Comparison of ENCODE assay signal across 9 mouse cellular contexts in genomic region chr4:116644326-116644725, GRCm38 (mm10). TPM values are rescaled to one million over a fixed set of nuclear protein-coding genes. Genes with fewer than 3 reads are reported as not detected.
DNase-seq lines count a peak whose midpoint lies in the region; ATAC-seq lines count a peak whose summit lies in the region.
"Had no signal": no experiment of that assay in that cellular context is flagged by ENCODE, and none has a peak within 500 bp of the region (broad histone marks: within the 10 kb centered on the region; RNA-seq: fewer than 3 reads in every experiment).

No protein-coding gene starts in this region.

- DNase-seq in heart, postnatal 25 days (ENCODE audit: low spot score) = no peak
- peak; percentile 65 for DNase-seq in 3T3-L1 (ENCODE audit: low read depth, low spot score)
- peak; percentile 29 for DNase-seq in lung, postnatal 25 days (ENCODE audit: low spot score)
- DNase-seq in testis, postnatal 14 days (ENCODE audit: low spot score) = no peak

- H3K4me2 ChIP-seq in heart, embryonic 16.5 days (ENCODE audit: low read depth, low read length) = no peak overlapping the region
- H3K4me2 ChIP-seq: limb, embryonic 12.5 days had no signal

- H3K9me3 ChIP-seq in heart, embryonic 16.5 days (replicated peaks; ENCODE audit: control insufficient read depth, low read length) = no peaks in the 10 kb centered on the region
- H3K9me3 ChIP-seq: limb, embryonic 12.5 days had no signal

- intact Hi-C loops in heart, postnatal 25 days (cut with DNase I) = loop anchor here (10.0 kb wide), 1 partner anchor 140 kb away; no protein-coding TSS in a partner anchor

- no peaks in the 10 kb centered on the region for H3K27me3 ChIP-seq in heart, embryonic 16.5 days (ENCODE audit: control insufficient read depth, insufficient read depth, low read length)
- H3K27me3 ChIP-seq: limb, embryonic 12.5 days had no signal

- WGBS in heart, embryonic 16.5 days = 51% methylated on average over 6 of the region's 6 CpGs

- H3K36me3 ChIP-seq in heart, embryonic 16.5 days (ENCODE audit: control insufficient read depth, insufficient read depth) = peaks cover 38% of the 10 kb centered on the region

- H3K27ac ChIP-seq in heart, embryonic 16.5 days (ENCODE audit: low read length) = no peak overlapping the region
- H3K27ac ChIP-seq: limb, embryonic 12.5 days had no signal

- 0 out of 2 replicates have a peak, but pooled peaks have one; percentile 45 for ATAC-seq in heart, embryonic 16.5 days (replicated peaks; ENCODE audit: extremely low read depth, insufficient read depth, low FRiP score)
- peak; percentile 56 for ATAC-seq in CD4-positive, CD25-positive, alpha-beta regulatory T cell, adult 4 months
- peak; percentile 35; the same call in 1 of the 2 replicates for ATAC-seq in granulocyte monocyte progenitor cell, adult 5-6 weeks (replicated peaks; ENCODE audit: poor library complexity, severe bottlenecking)
- ATAC-seq in erythroblast, adult 5-6 weeks (replicated peaks; ENCODE audit: low FRiP score, poor library complexity, severe bottlenecking) = no peak

- no peak overlapping the region for H3K4me3 ChIP-seq in heart, embryonic 16.5 days (ENCODE audit: low read length)
- H3K4me3 ChIP-seq: limb, embryonic 12.5 days had no signal

- H3K9ac ChIP-seq in heart, embryonic 16.5 days (ENCODE audit: low read length) = no peak overlapping the region
- H3K9ac ChIP-seq: limb, embryonic 12.5 days had no signal

- H3K4me1 ChIP-seq in heart, embryonic 16.5 days (ENCODE audit: control insufficient read depth, insufficient read depth, low read length) = peaks cover 15% of the 10 kb centered on the region

RNA-seq across cellular contexts. Expression of gene Akr1a1, which starts 7.2 kb away (rescaled TPM):
- polyA plus RNA-seq in heart, embryonic 16.5 days (2015; fragmentation: Nextera tagmentation; extraction: Ambion mirVana) = 580 and 585 TPM in 2 replicates
- 100 to 1,000 TPM; 277 to 278 TPM for total RNA-seq in heart, postnatal 25 days (2021)
- polyA plus RNA-seq in CD4-positive, CD25-positive, alpha-beta regulatory T cell, adult 4 months (2017; shearing (Covaris generic)) = 100 to 1,000 TPM; 296 to 324 TPM
- 398 and 454 TPM in 2 replicates for total RNA-seq in granulocyte monocyte progenitor cell, adult 5-6 weeks (2014; fragmentation: Nextera tagmentation)
- total RNA-seq in granulocyte monocyte progenitor cell, adult 5-6 weeks (2017) = 580 and 694 TPM in 2 replicates
- total RNA-seq in erythroblast, adult 5-6 weeks (2015; ENCODE audit: low replicate concordance) = 110 and 156 TPM in 2 replicates
- total RNA-seq in erythroblast, adult 5-6 weeks (2017; ENCODE audit: low replicate concordance) = 108 and 173 TPM in 2 replicates

RNA-seq across cellular contexts. Expression of gene Nasp, which starts 16.6 kb away (rescaled TPM):
- polyA plus RNA-seq in heart, embryonic 16.5 days (2015; fragmentation: Nextera tagmentation; extraction: Ambion mirVana) = 73.8 and 77.5 TPM in 2 replicates
- 10 to 100 TPM; 21.1 to 24.6 TPM for total RNA-seq in heart, postnatal 25 days (2021)
- polyA plus RNA-seq in CD4-positive, CD25-positive, alpha-beta regulatory T cell, adult 4 months (2017; shearing (Covaris generic)) = 10 to 100 TPM; 44.2 to 46.8 TPM
- total RNA-seq in granulocyte monocyte progenitor cell, adult 5-6 weeks (2014; fragmentation: Nextera tagmentation) = 190 and 192 TPM in 2 replicates
- 397 and 446 TPM in 2 replicates for total RNA-seq in granulocyte monocyte progenitor cell, adult 5-6 weeks (2017)
- total RNA-seq in erythroblast, adult 5-6 weeks (2015; ENCODE audit: low replicate concordance) = 34.0 and 54.8 TPM in 2 replicates
- total RNA-seq in erythroblast, adult 5-6 weeks (2017; ENCODE audit: low replicate concordance) = 92.9 and 99.7 TPM in 2 replicates

RNA-seq across cellular contexts. Expression of gene Prdx1, which starts 41.0 kb away (rescaled TPM):
- 934 and 942 TPM in 2 replicates for polyA plus RNA-seq in heart, embryonic 16.5 days (2015; fragmentation: Nextera tagmentation; extraction: Ambion mirVana)
- 100 to 1,000 TPM; 429 to 473 TPM for total RNA-seq in heart, postnatal 25 days (2021)
- polyA plus RNA-seq in CD4-positive, CD25-positive, alpha-beta regulatory T cell, adult 4 months (2017; shearing (Covaris generic)) = 100 to 1,000 TPM; 602 to 696 TPM
- total RNA-seq in granulocyte monocyte progenitor cell, adult 5-6 weeks (2014; fragmentation: Nextera tagmentation) = 255 and 303 TPM in 2 replicates
- total RNA-seq in granulocyte monocyte progenitor cell, adult 5-6 weeks (2017) = 264 and 283 TPM in 2 replicates
- total RNA-seq in erythroblast, adult 5-6 weeks (2015; ENCODE audit: low replicate concordance) = 71.5 and 92.4 TPM in 2 replicates
- 30.1 and 52.6 TPM in 2 replicates for total RNA-seq in erythroblast, adult 5-6 weeks (2017; ENCODE audit: low replicate concordance)

RNA-seq across cellular contexts. Expression of gene Ccdc17, which starts 47.9 kb away (rescaled TPM):
- 5.2 and 6.1 TPM in 2 replicates for polyA plus RNA-seq in heart, embryonic 16.5 days (2015; fragmentation: Nextera tagmentation; extraction: Ambion mirVana)
- total RNA-seq in heart, postnatal 25 days (2021) = 1 to 10 TPM; 3.0 to 4.2 TPM
- polyA plus RNA-seq in CD4-positive, CD25-positive, alpha-beta regulatory T cell, adult 4 months (2017; shearing (Covaris generic)) = 10 to 100 TPM; 11.2 to 18.8 TPM
- total RNA-seq in granulocyte monocyte progenitor cell, adult 5-6 weeks (2014; fragmentation: Nextera tagmentation) = 11.4 TPM in 1 of 2 replicates, not detected in the other
- 0.26 and 0.43 TPM in 2 replicates for total RNA-seq in granulocyte monocyte progenitor cell, adult 5-6 weeks (2017)
- 1.5 and 3.8 TPM in 2 replicates for total RNA-seq in erythroblast, adult 5-6 weeks (2015; ENCODE audit: low replicate concordance)
- 2.0 and 2.1 TPM in 2 replicates for total RNA-seq in erythroblast, adult 5-6 weeks (2017; ENCODE audit: low replicate concordance)

Comparison
In these comparisons a context has a peak if more than half of its experiments do, and no peak if none do; other contexts are left out.
1. DNase-seq: peak in 3T3-L1 (single experiment) and lung, postnatal 25 days (single experiment); none in heart, postnatal 25 days (single experiment) and testis, postnatal 14 days (single experiment).